Mouse (Mus musculus) ES-E14 (cell line): ENCODE results near the gene Utrn.

Experiments used
- CHD2 ChIP-seq: IDR thresholded peaks from 2 replicates; pipeline ENCODE4 v1.6.1; 2014; ENCODE audit warnings: mild to moderate bottlenecking, low read depth, low read length, inconsistent platforms
- ZNF384 ChIP-seq: IDR thresholded peaks from 2 replicates; pipeline ENCODE4 v1.6.1; 2012; ENCODE audit warnings: low read depth, low read length, inconsistent platforms

DNA sequence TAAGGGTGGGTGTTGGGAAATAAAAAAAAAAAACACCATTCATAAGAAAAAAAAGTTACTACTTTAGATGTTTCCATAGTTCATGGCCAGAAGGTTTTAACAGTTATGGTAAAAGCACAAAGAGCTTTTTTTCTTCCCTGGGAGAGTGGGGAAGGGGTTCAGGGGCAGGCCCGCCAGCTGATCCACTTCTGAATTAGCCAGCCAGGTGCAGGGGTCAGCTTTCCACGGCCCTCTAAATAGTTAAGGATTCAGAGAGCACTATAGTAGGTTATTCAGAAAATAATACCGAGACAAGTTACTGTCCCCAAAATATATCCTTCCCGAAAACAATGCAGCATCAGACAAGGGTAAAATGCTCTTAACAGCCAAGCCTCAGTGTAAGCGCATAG, 316.3 kb downstream of the Utrn start:
- TF ChIP-seq CHD2 (no peak), ZNF384 (no peak)
